Mouse (Mus musculus) hematopoietic multipotent progenitor cell, adult 10-12 weeks (in vitro differentiated cells): ENCODE measurements around the gene Smurf1. TPM values are rescaled to one million over a fixed set of nuclear protein-coding genes. Genes with fewer than 3 reads are reported as not detected.

ENCODE experiments used
- polyA plus RNA-seq: library from polyadenylated mRNA; stranded (reverse); fragments of >175 nt; gene quantifications from 2 replicates; pipeline ENCODE4 v1.2.3, GENCODE M21; 2012; ENCODE audit warnings: low replicate concordance

The Smurf1 gene
- polyA plus RNA-seq = 19.1 and 21.6 TPM in 2 replicates

DNA sequence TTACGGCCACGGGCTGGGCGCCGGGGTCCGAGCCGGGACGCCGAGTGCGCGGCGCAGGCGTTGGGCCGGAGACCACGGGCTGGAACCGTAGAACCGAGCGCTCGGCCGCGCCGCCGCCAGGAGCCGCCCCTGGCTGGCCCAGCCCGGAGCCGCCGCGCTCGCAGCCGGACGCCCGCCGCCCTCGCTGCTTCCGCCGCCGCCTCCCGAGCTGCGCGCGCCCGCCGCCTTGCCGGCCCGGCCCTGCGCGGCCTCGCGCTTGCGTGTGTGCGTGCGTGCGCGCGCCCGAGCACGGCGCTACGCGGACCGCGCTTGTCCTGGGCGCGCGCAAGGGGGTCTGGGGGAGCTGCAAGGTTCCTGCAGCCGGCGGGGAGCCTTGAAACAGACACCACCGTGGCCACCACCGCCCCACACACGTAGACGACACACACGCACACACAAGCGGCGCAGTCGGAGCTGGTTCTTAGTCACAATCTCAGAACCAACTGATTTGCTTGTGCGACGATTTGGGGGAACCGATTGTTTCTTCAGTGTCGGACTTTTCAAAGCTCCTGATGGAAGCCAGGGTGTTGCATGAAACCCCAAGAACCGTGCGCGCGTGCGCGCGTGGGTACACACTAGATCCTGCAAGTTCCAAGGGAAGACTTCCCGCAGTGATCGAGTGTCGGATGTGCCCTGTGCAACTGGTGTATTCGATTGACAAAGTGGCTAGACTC lies at the start of gene Smurf1:
TSS of gene Smurf1 (minus strand) at position 209 of the 713 bp plus-strand sequence.

Other genes starting within 250 kb of the Smurf1 start
- gene Tmem130, start 204.0 kb downstream of the Smurf1 start, polyA plus RNA-seq = 0.03 TPM in 1 of 2 replicates, not detected in the other
- gene Trrap, start 198.1 kb downstream of the Smurf1 start, polyA plus RNA-seq = 52.7 and 79.6 TPM in 2 replicates
- gene Gm4871, start 66.9 kb upstream of the Smurf1 start, polyA plus RNA-seq = not detected in 2 replicates
- not detected in 2 replicates for gene 1700018F24Rik, start 77.1 kb upstream of the Smurf1 start, polyA plus RNA-seq
- 8.5 and 35.6 TPM in 2 replicates for gene Arpc1a, start 118.0 kb upstream of the Smurf1 start, polyA plus RNA-seq
- not detected in 2 replicates for gene Kpna7, start 118.2 kb upstream of the Smurf1 start, polyA plus RNA-seq
- 1,579 and 2,966 TPM in 2 replicates for gene Arpc1b, start 148.4 kb upstream of the Smurf1 start, polyA plus RNA-seq
- 31.3 and 71.5 TPM in 2 replicates for gene Pdap1, start 174.4 kb upstream of the Smurf1 start, polyA plus RNA-seq
- gene Bud31, start 174.5 kb upstream of the Smurf1 start, polyA plus RNA-seq = 3.6 and 13.6 TPM in 2 replicates
- 17.5 and 25.2 TPM in 2 replicates for gene Ptcd1, start 201.3 kb upstream of the Smurf1 start, polyA plus RNA-seq
- gene Cpsf4, start 201.4 kb upstream of the Smurf1 start, polyA plus RNA-seq = 68.9 and 92.8 TPM in 2 replicates
- 10.0 and 60.4 TPM in 2 replicates for gene Atp5j2, start 226.2 kb upstream of the Smurf1 start, polyA plus RNA-seq
- gene Zkscan14, start 236.0 kb upstream of the Smurf1 start, polyA plus RNA-seq = 5.2 and 5.4 TPM in 2 replicates
- 1.2 and 2.8 TPM in 2 replicates for gene Zkscan5, start 238.7 kb upstream of the Smurf1 start, polyA plus RNA-seq